8 mouse cellular contexts compared by ENCODE assay signal in the genomic region with DNA sequence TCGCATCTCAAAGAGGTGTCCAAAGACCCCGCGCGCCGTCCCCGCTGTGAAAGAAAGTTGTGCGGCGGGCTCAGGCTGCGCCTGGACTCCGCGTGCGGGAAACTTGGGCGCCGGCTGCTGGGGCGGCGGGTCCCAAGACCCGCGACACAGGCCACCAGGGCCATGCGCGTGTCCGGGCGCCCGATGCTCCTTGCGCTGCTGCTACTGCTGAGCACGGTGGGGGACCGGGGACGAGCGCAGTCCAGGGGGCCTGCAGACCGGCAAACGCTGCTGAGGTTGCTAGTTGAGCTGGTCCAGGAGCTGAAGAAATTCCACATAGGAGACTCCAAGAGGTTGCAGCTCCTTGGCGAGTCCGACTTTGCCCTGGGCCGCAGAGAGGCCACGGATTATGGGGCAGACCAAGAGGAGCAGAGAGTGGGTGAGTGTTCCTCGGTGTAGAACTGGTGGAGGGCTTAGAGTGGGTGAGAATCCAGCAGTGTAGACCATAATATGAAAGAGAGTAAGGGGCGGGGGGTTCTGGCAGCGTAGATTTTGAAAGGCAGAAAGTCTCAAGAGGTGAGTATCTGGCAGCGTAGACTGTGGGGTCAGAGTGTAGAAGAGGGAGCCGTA. TPM values are rescaled to one million over a fixed set of nuclear protein-coding genes. Genes with fewer than 3 reads are reported as not detected.
DNase-seq lines count a peak whose midpoint lies in the region; ATAC-seq lines count a peak whose summit lies in the region.

No protein-coding gene starts in this region.

- no peak for DNase-seq in heart, embryonic 10.5 days (ENCODE audit: low spot score)
- DNase-seq in heart, postnatal 4 days, result no peak
- peak; percentile 20 for DNase-seq in Muller cell, postnatal 12 days (ENCODE audit: inconsistent ontology term)
- peak; percentile 57 for DNase-seq in hindbrain, embryonic 11.5 days (ENCODE audit: low spot score)
- DNase-seq in midbrain, embryonic 11.5 days (ENCODE audit: low spot score, missing footprints), result peak; percentile 91
- no peak for DNase-seq in spleen, postnatal 14 days (ENCODE audit: low spot score in 2 of 2)
- DNase-seq in gastrocnemius, postnatal 25 days, result no peak
- no peak for DNase-seq in spleen, postnatal 36 days (ENCODE audit: low spot score in 2 of 2)

- H3K4me2 ChIP-seq in hindbrain, embryonic 11.5 days (replicated peaks; ENCODE audit: low read depth, low read length), result peak overlapping the region; percentile 99
- H3K4me2 ChIP-seq in midbrain, embryonic 11.5 days, result peak overlapping the region; percentile 99

- peaks cover 69% of the 10 kb centered on the region for H3K27me3 ChIP-seq in heart, embryonic 10.5 days (ENCODE audit: insufficient read depth, poor library complexity, severe bottlenecking)
- peaks cover 30% of the 10 kb centered on the region for H3K27me3 ChIP-seq in hindbrain, embryonic 11.5 days (ENCODE audit: control insufficient read depth, insufficient read depth, low read length)
- peaks cover 31% of the 10 kb centered on the region for H3K27me3 ChIP-seq in midbrain, embryonic 11.5 days (ENCODE audit: control insufficient read depth, insufficient read depth, low read length)

- peaks cover 14% of the 10 kb centered on the region for H3K4me1 ChIP-seq in heart, embryonic 10.5 days
- H3K4me1 ChIP-seq in hindbrain, embryonic 11.5 days (replicated peaks; ENCODE audit: control insufficient read depth, insufficient read depth, low read length), result no peaks in the 10 kb centered on the region
- peaks cover 8% of the 10 kb centered on the region; the same call in 1 of the 2 replicates for H3K4me1 ChIP-seq in midbrain, embryonic 11.5 days (ENCODE audit: control insufficient read depth, insufficient read depth, low read length)

- H3K4me3 ChIP-seq in heart, embryonic 10.5 days, result peak overlapping the region; percentile 68
- peak overlapping the region; percentile 50 for H3K4me3 ChIP-seq in hindbrain, embryonic 11.5 days (ENCODE audit: low read depth, low read length)
- H3K4me3 ChIP-seq in midbrain, embryonic 11.5 days (ENCODE audit: low read depth, low read length), result peak overlapping the region; percentile 48

- H3K27ac ChIP-seq in heart, embryonic 10.5 days, result no peak overlapping the region
- no peak overlapping the region for H3K27ac ChIP-seq in hindbrain, embryonic 11.5 days (ENCODE audit: low read depth, low read length)
- H3K27ac ChIP-seq in midbrain, embryonic 11.5 days (ENCODE audit: low read depth, low read length), result no peak overlapping the region

- 9% methylated on average over 39 of the region's 39 CpGs for WGBS in heart, embryonic 10.5 days
- WGBS in hindbrain, embryonic 11.5 days, result 9% methylated on average over 39 of the region's 39 CpGs
- 8% methylated on average over 39 of the region's 39 CpGs for WGBS in midbrain, embryonic 11.5 days

- peak overlapping the region; percentile 27; the same call in 1 of the 2 replicates for H3K9ac ChIP-seq in hindbrain, embryonic 11.5 days (ENCODE audit: low read depth, low read length)
- peak overlapping the region; percentile 34 for H3K9ac ChIP-seq in midbrain, embryonic 11.5 days (ENCODE audit: low read length)

- H3K36me3 ChIP-seq in heart, embryonic 10.5 days, result no peaks in the 10 kb centered on the region
- H3K36me3 ChIP-seq in hindbrain, embryonic 11.5 days (ENCODE audit: control insufficient read depth, insufficient read depth, low read length), result no peaks in the 10 kb centered on the region
- H3K36me3 ChIP-seq in midbrain, embryonic 11.5 days (ENCODE audit: control insufficient read depth, insufficient read depth, low read length), result no peaks in the 10 kb centered on the region

- ATAC-seq in hindbrain, embryonic 11.5 days (ENCODE audit: low FRiP score), result peak; percentile 71
- ATAC-seq in midbrain, embryonic 11.5 days (ENCODE audit: low FRiP score), result peak; percentile 59

- no peaks in the 10 kb centered on the region for H3K9me3 ChIP-seq in heart, embryonic 10.5 days
- no peaks in the 10 kb centered on the region for H3K9me3 ChIP-seq in hindbrain, embryonic 11.5 days (ENCODE audit: control insufficient read depth, low read length)
- H3K9me3 ChIP-seq in midbrain, embryonic 11.5 days (ENCODE audit: control insufficient read depth, low read length), result no peaks in the 10 kb centered on the region

RNA-seq across cellular contexts. Expression of a gene that starts 0.6 kb away (rescaled TPM):
- 0.10 TPM in 1 of 2 replicates, not detected in the other for polyA plus RNA-seq in heart, embryonic 10.5 days (2016; fragmentation: Nextera tagmentation; extraction: Ambion mirVana)
- not detected for total RNA-seq in heart, postnatal 4 days (2021)
- polyA plus RNA-seq in hindbrain, embryonic 11.5 days (2014; fragmentation: Nextera tagmentation; extraction: Ambion mirVana), result 0.51 and 0.54 TPM in 2 replicates
- polyA plus RNA-seq in midbrain, embryonic 11.5 days (2014; fragmentation: Nextera tagmentation; extraction: Ambion mirVana), result 0.15 and 0.26 TPM in 2 replicates
- total RNA-seq in gastrocnemius, postnatal 25 days (2021), result under 1 TPM; 0.46 to 0.95 TPM

RNA-seq across cellular contexts. Expression of a gene that starts 26.7 kb away (rescaled TPM):
- 166 and 176 TPM in 2 replicates for polyA plus RNA-seq in heart, embryonic 10.5 days (2016; fragmentation: Nextera tagmentation; extraction: Ambion mirVana)
- 10 to 100 TPM; 46.9 to 49.4 TPM for total RNA-seq in heart, postnatal 4 days (2021)
- 166 and 189 TPM in 2 replicates for polyA plus RNA-seq in hindbrain, embryonic 11.5 days (2014; fragmentation: Nextera tagmentation; extraction: Ambion mirVana)
- 203 and 222 TPM in 2 replicates for polyA plus RNA-seq in midbrain, embryonic 11.5 days (2014; fragmentation: Nextera tagmentation; extraction: Ambion mirVana)
- 10 to 100 TPM; 32.1 to 33.6 TPM for total RNA-seq in gastrocnemius, postnatal 25 days (2021)

RNA-seq across cellular contexts. Expression of a gene that starts 26.7 kb away (rescaled TPM):
- polyA plus RNA-seq in heart, embryonic 10.5 days (2016; fragmentation: Nextera tagmentation; extraction: Ambion mirVana), result 11.3 and 11.5 TPM in 2 replicates
- total RNA-seq in heart, postnatal 4 days (2021), result 1 to 10 TPM; 2.1 to 2.4 TPM
- 26.9 and 29.1 TPM in 2 replicates for polyA plus RNA-seq in hindbrain, embryonic 11.5 days (2014; fragmentation: Nextera tagmentation; extraction: Ambion mirVana)
- 21.5 and 21.8 TPM in 2 replicates for polyA plus RNA-seq in midbrain, embryonic 11.5 days (2014; fragmentation: Nextera tagmentation; extraction: Ambion mirVana)
- 1 to 10 TPM in 1 of 2 experiments, under 1 TPM in 1; 0.83 to 1.1 TPM for total RNA-seq in gastrocnemius, postnatal 25 days (2021)

Comparison
In these comparisons a context has a peak if more than half of its experiments do, and no peak if none do; other contexts are left out.
1. DNase-seq: peak in Muller cell, postnatal 12 days (single experiment), hindbrain, embryonic 11.5 days (single experiment) and midbrain, embryonic 11.5 days (single experiment); none in heart, embryonic 10.5 days (single experiment), heart, postnatal 4 days (single experiment), spleen, postnatal 14 days (0 of 2), gastrocnemius, postnatal 25 days (single experiment) and spleen, postnatal 36 days (0 of 2).
2. Peak in every context shown above with its lines, with median percentiles within 50 percentile points of each other: H3K4me3 ChIP-seq.